Mouse (Mus musculus) embryonic facial prominence, embryonic 12.5 days (tissue): ENCODE results near the gene Wnk4. TPM values are rescaled to one million over a fixed set of nuclear protein-coding genes. Genes with fewer than 3 reads are reported as not detected.

Experiments used
- ATAC-seq: fragments of 200-750 bp; cut with Nextera tagmentation; 2 replicates; pipeline ENCODE4 v1.8.0; 2017; ENCODE audit not compliant: insufficient number of reproducible peaks, insufficient read depth, low FRiP score, low TSS enrichment
- H3K27ac ChIP-seq: fragments of 300-500 bp; sonication (generic); 2 replicates; pipeline ENCODE4 v1.5.1; 2016; ENCODE audit warnings: mild to moderate bottlenecking
- H3K27me3 ChIP-seq: fragments of 300-500 bp; sonication (generic); 2 replicates; pipeline ENCODE4 v1.6.1; 2016; ENCODE audit warnings: mild to moderate bottlenecking, moderate library complexity
- H3K36me3 ChIP-seq: fragments of 300-500 bp; sonication (generic); 2 replicates; pipeline ENCODE4 v1.6.1; 2016; ENCODE audit warnings: mild to moderate bottlenecking
- H3K4me1 ChIP-seq: fragments of 300-500 bp; sonication (generic); 2 replicates; pipeline ENCODE4 v1.6.1; 2016
- H3K4me2 ChIP-seq: fragments of 300-500 bp; sonication (generic); replicated peaks from 2 replicates; pipeline ENCODE4 v1.6.1; 2016; ENCODE audit warnings: mild to moderate bottlenecking, moderate library complexity
- H3K4me3 ChIP-seq: fragments of 300-500 bp; sonication (generic); 2 replicates; pipeline ENCODE4 v1.5.1; 2016; ENCODE audit warnings: mild to moderate bottlenecking
- H3K9ac ChIP-seq: fragments of 300-500 bp; sonication (generic); 2 replicates; pipeline ENCODE4 v1.6.1; 2016; ENCODE audit warnings: mild to moderate bottlenecking, moderate library complexity
- H3K9me3 ChIP-seq: fragments of 300-500 bp; sonication (generic); 2 replicates; pipeline ENCODE4 v1.6.1; 2016; ENCODE audit warnings: mild to moderate bottlenecking, moderate library complexity
- WGBS: fragments of 180-500 bp; shearing (Covaris S2); methylation state at CpG from one replicate; pipeline ENCODE4 v1.1.7; 2016; 5-methylcytosine and 5-hydroxymethylcytosine counted together
- polyA plus RNA-seq: library from polyadenylated mRNA; unstranded; fragments of >200 nt; fragmentation: Nextera tagmentation; extraction: Ambion mirVana; gene quantifications from 2 replicates; pipeline ENCODE4 v1.2.1, GENCODE M21; 2016

Gene Wnk4
- polyA plus RNA-seq, 1 experiment from 2014 or later: 8.0 TPM

DNA sequence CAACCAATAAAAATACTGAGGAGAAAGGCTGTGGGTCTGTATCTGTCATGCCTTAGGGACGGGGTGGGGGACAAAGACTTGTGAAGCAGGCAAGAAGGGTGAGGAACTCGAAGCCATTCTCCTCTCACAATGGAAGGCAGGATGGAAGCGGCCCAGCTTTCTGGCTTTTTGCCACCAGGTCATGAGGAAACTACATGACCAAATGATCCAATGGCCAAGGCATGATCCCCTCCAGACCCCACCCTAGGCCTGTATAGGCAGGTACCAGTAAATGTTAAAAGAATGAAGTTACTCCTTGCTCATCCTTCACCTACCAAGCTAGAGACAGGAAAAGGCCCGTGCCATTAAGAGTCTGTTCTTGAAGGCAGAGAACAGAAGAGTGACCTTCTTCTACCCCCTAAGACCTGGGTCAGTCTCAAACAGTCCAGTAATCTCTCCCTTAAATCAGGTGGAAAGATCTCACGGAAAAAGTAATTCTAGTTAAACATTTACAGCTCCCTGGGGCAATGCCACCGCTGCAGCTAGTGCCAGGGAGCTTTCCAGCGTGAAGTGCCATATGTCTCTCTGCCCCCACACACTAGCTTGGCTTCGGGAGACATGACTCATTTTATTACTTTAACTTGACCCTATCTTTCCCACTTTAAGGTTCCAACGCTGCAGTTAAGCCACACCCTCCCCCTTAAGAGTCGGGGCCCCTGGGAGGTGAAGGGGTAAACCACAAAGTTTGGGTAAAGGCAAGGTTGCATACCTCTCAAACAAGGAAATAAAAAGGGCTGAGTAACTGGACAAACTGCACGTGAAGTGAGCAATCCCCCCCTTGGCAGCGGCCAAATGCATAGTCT, 17.2 kb downstream of the Wnk4 start:
- Histone ChIP-seq H3K9me3 (no peaks in the 10 kb centered on the region), H3K27ac (no peak overlapping the region), H3K4me3 (peak overlapping the region; percentile 62), H3K9ac (peak overlapping the region; percentile 62), H3K4me2 (peak overlapping the region; percentile 73), H3K4me1 (peaks cover 18% of the 10 kb centered on the region), H3K27me3 (0 out of 2 replicates have a peak, but pooled peaks cover 4% of the 10 kb centered on the region), H3K36me3 (peaks cover 11% of the 10 kb centered on the region; the same call in 1 of the 2 replicates)
- ATAC-seq: no peak
- 74% methylated on average over 12 of the region's 12 CpGs for WGBS

DNA sequence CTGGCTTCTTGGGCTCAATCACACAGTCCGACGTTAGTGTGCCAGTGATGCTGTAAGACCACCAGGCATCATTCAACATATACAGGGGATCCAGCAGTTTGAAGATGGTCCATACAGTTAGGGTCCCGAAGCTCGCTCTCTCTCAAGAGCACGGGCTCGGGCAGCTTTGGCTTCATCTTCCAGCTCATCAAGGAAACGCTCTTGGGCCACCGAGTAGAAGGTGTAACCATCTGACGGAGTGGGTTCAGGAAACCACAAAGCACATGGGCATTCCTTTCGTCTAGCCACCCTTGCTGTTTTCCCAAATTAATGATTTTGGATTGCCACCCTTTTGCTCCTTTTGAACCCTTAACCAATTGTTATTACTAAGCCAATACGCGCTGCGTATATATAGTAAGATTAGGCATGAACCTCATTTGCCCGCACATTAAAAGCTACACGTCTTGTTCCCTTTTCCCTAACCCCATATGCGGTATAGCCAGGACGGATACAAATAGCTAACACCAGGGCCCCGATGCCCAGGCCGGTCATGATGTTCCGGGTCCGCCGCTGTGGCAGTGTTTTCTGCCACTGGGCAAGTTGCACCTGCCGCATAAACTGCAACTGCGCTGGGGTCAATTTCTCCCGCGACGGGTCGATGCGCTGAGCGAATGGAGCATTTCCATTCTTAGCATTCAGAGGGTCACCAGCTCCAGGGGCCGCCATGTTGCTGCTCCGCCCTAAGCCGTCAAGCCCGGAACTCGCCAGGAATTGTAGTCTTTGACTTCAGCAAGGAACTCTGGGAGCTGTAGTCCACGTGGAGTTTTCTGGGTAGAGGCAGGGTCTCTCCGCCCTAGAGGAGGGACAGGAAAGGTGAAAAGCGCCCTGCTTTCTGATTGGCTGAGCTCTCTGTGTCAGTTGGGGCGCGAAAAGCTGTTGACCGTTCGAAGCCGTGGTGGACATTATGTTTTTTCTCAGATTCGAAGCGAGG, 18.1 kb downstream of the Wnk4 start, which contains the start of the genes Cntd1 and Coa3:
Cntd1 (plus strand) TSS at position 790 of the 970 bp plus-strand sequence.
Coa3 (minus strand) TSS at position 892 of the 970 bp plus-strand sequence.
- Histone ChIP-seq H3K9me3 (no peaks in the 10 kb centered on the region), H3K9ac (peak within 1 kb of the TSS; percentile 62), H3K27ac (0 out of 2 replicates have a peak within 1 kb of the TSS, but pooled peaks have one; percentile 32), H3K4me1 (peaks cover 18% of the 10 kb centered on the region), H3K4me2 (peak within 1 kb of the TSS; percentile 73), H3K36me3 (peaks cover 11% of the 10 kb centered on the region; the same call in 1 of the 2 replicates), H3K4me3 (peak within 1 kb of the TSS; percentile 62), H3K27me3 (0 out of 2 replicates have a peak, but pooled peaks cover 4% of the 10 kb centered on the region)
- ATAC-seq: peak; percentile 91
- WGBS: 11% methylated on average over 45 of the region's 45 CpGs

DNA sequence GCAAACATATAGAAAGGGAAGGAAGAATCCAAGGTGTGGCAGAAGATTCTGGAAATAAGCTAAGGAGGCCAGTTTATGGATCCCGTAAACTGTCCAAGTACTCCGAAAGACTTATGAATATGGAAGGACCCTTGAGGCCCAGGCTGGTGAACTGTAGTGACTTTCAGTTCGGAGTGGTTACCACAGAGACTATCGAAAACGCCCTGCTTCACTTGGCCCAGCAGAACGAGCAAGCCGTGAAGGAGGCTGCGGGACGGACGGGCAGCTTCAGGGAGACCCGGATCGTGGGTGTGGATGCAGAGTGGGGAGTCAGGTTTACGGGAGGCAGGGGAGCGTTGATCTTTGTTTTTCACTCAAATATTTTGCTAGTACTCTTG, 18.8 kb downstream of the Wnk4 start:
- 64% methylated on average over 14 of the region's 14 CpGs for WGBS
- no peak overlapping the region for H3K27ac ChIP-seq
- 0 out of 2 replicates have a peak, but pooled peaks cover 4% of the 10 kb centered on the region for H3K27me3 ChIP-seq
- ATAC-seq: 0 out of 2 replicates have a peak, but pooled peaks have one; percentile 8
- peaks cover 11% of the 10 kb centered on the region; the same call in 1 of the 2 replicates for H3K36me3 ChIP-seq
- H3K4me2 ChIP-seq: peak overlapping the region; percentile 73
- no peaks in the 10 kb centered on the region for H3K9me3 ChIP-seq
- H3K4me3 ChIP-seq: peak overlapping the region; percentile 62
- no peak overlapping the region; the same call in 1 of the 2 replicates for H3K9ac ChIP-seq
- H3K4me1 ChIP-seq: peaks cover 18% of the 10 kb centered on the region

DNA sequence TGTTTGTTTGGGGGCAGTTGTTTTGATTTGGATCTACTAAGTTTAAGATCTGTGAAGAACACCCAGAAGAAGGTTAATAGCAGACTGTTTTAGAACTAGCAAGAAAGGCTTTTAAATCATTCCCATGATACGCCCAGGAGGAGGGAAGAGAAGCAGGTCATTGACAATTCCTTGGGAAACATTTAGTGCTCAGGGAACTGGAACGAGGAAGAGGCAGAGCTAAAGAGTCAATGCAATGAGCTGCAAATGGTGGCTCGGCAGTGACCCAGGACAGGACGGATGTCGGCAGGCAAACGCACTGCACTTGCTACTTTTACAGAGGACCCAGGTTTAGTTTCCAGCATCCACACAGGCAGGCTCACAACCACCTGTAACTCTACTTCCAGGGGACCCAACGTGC, 20.5 kb downstream of the Wnk4 start:
- H3K4me3 ChIP-seq: no peak overlapping the region
- ATAC-seq: no peak
- H3K9me3 ChIP-seq: no peaks in the 10 kb centered on the region
- no peak overlapping the region for H3K9ac ChIP-seq
- peaks cover 18% of the 10 kb centered on the region for H3K4me1 ChIP-seq
- WGBS: 51% methylated on average over 7 of the region's 7 CpGs
- no peak overlapping the region for H3K4me2 ChIP-seq
- H3K36me3 ChIP-seq: peaks cover 13% of the 10 kb centered on the region; the same call in 1 of the 2 replicates
- no peak overlapping the region for H3K27ac ChIP-seq
- H3K27me3 ChIP-seq: 0 out of 2 replicates have a peak, but pooled peaks cover 4% of the 10 kb centered on the region

DNA sequence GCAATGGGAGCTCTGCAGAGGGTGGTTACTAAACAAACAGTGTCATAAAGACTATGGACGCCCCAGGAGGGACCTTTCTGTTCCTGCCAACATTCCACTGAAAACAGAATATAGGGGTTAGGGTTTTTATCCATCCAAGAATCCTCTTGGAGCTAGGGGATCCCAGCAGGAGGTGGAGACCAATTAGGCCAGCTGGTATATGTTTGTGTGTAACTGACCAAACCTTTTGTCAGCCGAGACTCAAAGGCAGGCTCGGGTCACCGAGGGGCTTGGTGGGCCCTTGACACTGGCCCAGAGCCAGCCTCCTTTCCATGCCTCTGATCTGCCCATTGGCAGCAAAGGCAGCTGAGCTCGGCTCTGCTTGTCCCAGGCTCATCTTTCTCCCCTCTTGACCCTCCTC, 22.5 kb downstream of the Wnk4 start:
- Histone ChIP-seq H3K9me3 (no peaks in the 10 kb centered on the region), H3K4me2 (no peak overlapping the region), H3K27ac (no peak overlapping the region), H3K27me3 (no peaks in the 10 kb centered on the region), H3K4me1 (peaks cover 4% of the 10 kb centered on the region), H3K36me3 (peaks cover 4% of the 10 kb centered on the region; the same call in 1 of the 2 replicates), H3K4me3 (no peak overlapping the region), H3K9ac (no peak overlapping the region)
- WGBS: 35% methylated on average over 5 of the region's 5 CpGs
- no peak for ATAC-seq

DNA sequence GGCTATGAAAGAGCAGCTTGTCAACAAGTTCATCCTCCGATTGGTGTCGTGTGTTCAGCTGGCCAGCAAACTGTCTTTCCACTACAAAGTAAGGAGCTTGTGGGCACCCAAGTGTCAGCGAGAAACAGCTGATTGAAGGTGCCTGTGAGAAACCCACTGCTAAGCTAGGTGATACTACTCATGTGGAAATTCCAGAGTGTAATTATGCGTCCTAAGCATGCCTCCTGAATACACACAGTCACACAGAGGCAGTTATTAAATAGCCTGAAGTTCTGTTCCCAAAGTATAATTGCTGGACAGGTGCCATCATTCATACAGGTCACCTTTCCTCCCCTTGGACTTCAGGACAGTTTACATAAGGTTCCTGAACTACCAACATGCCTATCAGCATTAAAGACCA, 23.4 kb downstream of the Wnk4 start:
- Histone ChIP-seq H3K4me2 (no peak overlapping the region), H3K9ac (no peak overlapping the region), H3K4me1 (no peaks in the 10 kb centered on the region), H3K27me3 (no peaks in the 10 kb centered on the region), H3K27ac (no peak overlapping the region), H3K4me3 (no peak overlapping the region), H3K36me3 (peaks cover 11% of the 10 kb centered on the region), H3K9me3 (no peaks in the 10 kb centered on the region)
- ATAC-seq: no peak
- 66% methylated on average over 4 of the region's 4 CpGs for WGBS

DNA sequence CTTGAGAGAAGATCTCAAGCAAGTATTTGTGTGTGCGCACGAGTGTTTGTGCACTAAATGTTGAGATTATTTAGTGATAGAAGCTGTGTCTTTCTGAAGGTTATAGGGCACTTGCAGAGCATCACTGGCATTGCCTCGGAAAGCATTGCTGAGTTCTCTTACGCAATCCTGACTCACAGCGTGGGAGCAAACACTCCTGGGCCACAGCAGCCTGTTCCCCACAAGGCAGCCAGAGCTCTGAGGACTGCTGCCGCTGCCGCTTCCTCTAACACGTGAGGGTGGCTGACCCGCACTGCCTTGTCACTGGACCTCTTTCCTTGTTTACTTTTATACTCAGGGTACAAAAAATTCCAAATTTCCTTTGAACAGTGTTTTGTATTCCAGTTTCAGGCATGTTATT, 26.9 kb downstream of the Wnk4 start:
- Histone ChIP-seq H3K36me3 (peaks cover 45% of the 10 kb centered on the region), H3K4me1 (no peaks in the 10 kb centered on the region), H3K27ac (no peak overlapping the region), H3K9me3 (no peaks in the 10 kb centered on the region), H3K27me3 (no peaks in the 10 kb centered on the region), H3K4me2 (no peak overlapping the region), H3K4me3 (no peak overlapping the region), H3K9ac (no peak overlapping the region)
- no peak for ATAC-seq
- 89% methylated on average over 9 of the region's 9 CpGs for WGBS

DNA sequence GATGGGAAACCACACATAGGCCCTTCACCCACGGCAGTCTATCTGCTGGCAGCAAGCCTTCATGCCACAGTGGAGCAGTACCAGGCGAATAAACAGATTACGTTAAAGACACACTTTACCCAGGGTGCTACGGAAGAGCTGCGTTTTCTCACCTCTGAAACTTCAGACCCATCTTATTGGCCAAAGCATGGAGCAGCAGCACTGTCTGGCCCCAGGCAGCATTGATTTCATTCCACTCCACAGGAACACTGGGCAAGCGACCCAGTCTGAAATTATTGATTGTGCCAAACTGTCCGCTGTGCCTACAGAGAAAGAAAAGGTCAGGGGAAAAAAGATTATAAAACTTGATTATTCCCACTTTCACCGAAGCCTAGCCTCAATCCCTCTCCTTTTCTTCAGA, 30.9 kb downstream of the Wnk4 start:
- no peak overlapping the region for H3K9ac ChIP-seq
- H3K9me3 ChIP-seq: no peaks in the 10 kb centered on the region
- 96% methylated on average over 8 of the region's 8 CpGs for WGBS
- H3K4me3 ChIP-seq: no peak overlapping the region
- ATAC-seq: no peak
- no peaks in the 10 kb centered on the region for H3K4me1 ChIP-seq
- H3K27me3 ChIP-seq: no peaks in the 10 kb centered on the region
- H3K27ac ChIP-seq: no peak overlapping the region
- H3K4me2 ChIP-seq: no peak overlapping the region
- peaks cover 74% of the 10 kb centered on the region for H3K36me3 ChIP-seq

DNA sequence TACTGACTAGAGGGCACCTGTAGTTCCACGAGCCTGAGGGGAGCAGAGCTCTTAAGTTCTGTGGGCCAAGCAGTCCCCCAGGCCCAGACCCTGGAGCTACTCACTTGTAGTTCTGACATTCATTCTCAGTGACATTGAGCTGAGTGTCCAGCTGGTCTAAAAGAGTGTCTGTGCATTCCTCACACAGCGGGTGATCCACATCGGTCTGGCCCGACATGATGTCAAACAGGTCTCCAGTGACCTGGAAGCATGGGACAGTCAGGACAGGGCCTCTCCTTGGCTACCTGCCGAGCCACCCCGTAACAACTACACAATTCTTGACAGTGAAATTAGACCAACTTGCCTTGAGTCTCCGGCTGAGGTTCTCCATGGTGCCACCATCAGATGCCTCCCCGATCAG, 34.8 kb downstream of the Wnk4 start:
- Histone ChIP-seq H3K4me3 (no peak overlapping the region), H3K27ac (no peak overlapping the region), H3K4me2 (no peak overlapping the region), H3K36me3 (peaks cover 71% of the 10 kb centered on the region), H3K9me3 (no peaks in the 10 kb centered on the region), H3K9ac (no peak overlapping the region), H3K27me3 (no peaks in the 10 kb centered on the region), H3K4me1 (no peaks in the 10 kb centered on the region)
- no peak for ATAC-seq
- WGBS: 94% methylated on average over 8 of the region's 8 CpGs

DNA sequence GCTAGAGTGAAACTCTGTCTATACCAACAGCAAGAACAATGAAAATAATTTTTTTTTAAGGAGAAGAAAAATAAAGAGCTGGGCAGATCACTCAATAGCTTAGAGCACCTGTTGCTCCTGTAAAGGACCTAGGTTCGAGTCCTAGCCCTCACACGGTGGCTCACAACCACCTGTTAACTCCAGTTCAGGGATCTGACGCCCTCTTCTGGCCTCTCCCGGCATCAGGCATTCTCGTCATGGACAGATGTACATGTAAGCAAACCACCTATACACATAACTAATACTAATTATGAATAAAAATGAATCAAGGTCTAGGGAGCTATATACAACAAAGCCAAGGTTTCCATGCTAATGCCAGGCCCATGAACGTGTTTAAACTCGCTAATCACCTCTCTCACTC, 40.5 kb downstream of the Wnk4 start:
- no peak for ATAC-seq
- 66% methylated on average over 7 of the region's 7 CpGs for WGBS
- H3K4me3 ChIP-seq: peak overlapping the region; percentile 92

DNA sequence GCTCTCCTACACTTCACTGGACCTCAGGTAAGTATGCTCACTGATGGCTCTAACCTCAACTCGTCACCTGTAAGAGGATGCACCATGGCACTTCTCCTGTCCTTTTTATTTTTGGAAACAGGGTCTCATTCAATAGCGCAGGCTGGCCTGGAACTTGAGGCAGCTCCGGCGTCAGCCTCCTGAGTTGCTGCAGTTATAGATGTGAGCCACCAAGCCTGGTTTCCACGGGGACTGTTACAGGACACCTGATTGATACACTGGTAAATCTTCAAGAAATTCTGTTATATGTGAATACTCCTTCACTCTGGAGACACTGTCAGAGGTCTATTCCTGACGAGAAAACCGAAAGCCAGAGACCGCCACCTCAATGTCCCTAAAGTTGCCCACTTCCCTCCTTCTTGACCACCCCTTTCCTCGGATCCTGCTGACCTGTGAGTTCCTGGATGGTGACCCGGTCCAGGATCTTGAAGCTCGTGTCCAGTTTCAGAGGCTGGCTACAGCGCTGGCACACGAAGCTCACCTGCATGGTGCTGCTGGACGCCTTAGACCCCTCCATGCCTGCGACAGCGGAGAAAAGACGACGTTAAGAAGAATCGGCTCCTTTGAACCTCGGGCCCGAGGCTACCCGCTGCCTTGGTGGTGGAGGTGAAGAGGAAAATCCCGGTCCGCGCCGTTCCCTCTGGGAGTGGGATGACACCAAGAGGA, 41.1 kb downstream of the Wnk4 start:
- Histone ChIP-seq H3K27me3 (no peaks in the 10 kb centered on the region), H3K4me2 (peak overlapping the region; percentile 96), H3K4me1 (peaks cover 13% of the 10 kb centered on the region), H3K4me3 (peak overlapping the region; percentile 92), H3K9ac (peak overlapping the region; percentile 77), H3K9me3 (no peaks in the 10 kb centered on the region), H3K27ac (no peak overlapping the region), H3K36me3 (peaks cover 18% of the 10 kb centered on the region)
- no peak for ATAC-seq
- 13% methylated on average over 26 of the region's 26 CpGs for WGBS

More for the DNA sequence above, 40.5 kb downstream of the Wnk4 start:
- no peak overlapping the region for H3K27ac ChIP-seq
- H3K27me3 ChIP-seq: no peaks in the 10 kb centered on the region
- H3K36me3 ChIP-seq: peaks cover 19% of the 10 kb centered on the region
- peaks cover 13% of the 10 kb centered on the region for H3K4me1 ChIP-seq
- no peaks in the 10 kb centered on the region for H3K9me3 ChIP-seq
- peak overlapping the region; percentile 96 for H3K4me2 ChIP-seq
- H3K9ac ChIP-seq: peak overlapping the region; percentile 77; the same call in 1 of the 2 replicates
